Mouse (Mus musculus): ENCODE measurements around the gene Ksr1.

The Ksr1 gene

GRCm38 (mm10) chr11:79093986-79094695 lies 52.1 kb downstream of the Ksr1 start:
- DNase-seq (ENCODE audit: low read depth, low spot score) = no peak

GRCm38 (mm10) chr11:79093386-79093906 lies 52.8 kb downstream of the Ksr1 start:
- no peak for DNase-seq (ENCODE audit: low read depth, low spot score)

GRCm38 (mm10) chr11:79092802-79093201 lies 53.4 kb downstream of the Ksr1 start:
- DNase-seq (ENCODE audit: low read depth, low spot score) = no peak

GRCm38 (mm10) chr11:79092245-79092644 lies 54.0 kb downstream of the Ksr1 start:
- DNase-seq (ENCODE audit: low read depth, low spot score) = no peak

GRCm38 (mm10) chr11:79089756-79090155 lies 56.5 kb downstream of the Ksr1 start:
- DNase-seq (ENCODE audit: low read depth, low spot score) = no peak

- peak; percentile 35 for DNase-seq (ENCODE audit: low read depth, low spot score)
These were observed 57.2 kb downstream of the Ksr1 start for GRCm38 (mm10) chr11:79089027-79089426.

GRCm38 (mm10) chr11:79088325-79088724 lies 57.9 kb downstream of the Ksr1 start:
- DNase-seq (ENCODE audit: low read depth, low spot score) = no peak

GRCm38 (mm10) chr11:79087731-79088311 lies 58.4 kb downstream of the Ksr1 start:
- DNase-seq (ENCODE audit: low read depth, low spot score) = peak; percentile 66

- DNase-seq (ENCODE audit: low read depth, low spot score) = no peak
These were observed 59.4 kb downstream of the Ksr1 start for GRCm38 (mm10) chr11:79086787-79087186.

GRCm38 (mm10) chr11:79085059-79085458 lies 61.1 kb downstream of the Ksr1 start:
- no peak for DNase-seq (ENCODE audit: low read depth, low spot score)

- peak; percentile 84 for DNase-seq (ENCODE audit: low read depth, low spot score)
These were observed 63.2 kb downstream of the Ksr1 start for GRCm38 (mm10) chr11:79083018-79083441.

- DNase-seq (ENCODE audit: low read depth, low spot score) = no peak
These were observed 65.0 kb downstream of the Ksr1 start for GRCm38 (mm10) chr11:79080965-79081891.

GRCm38 (mm10) chr11:79080081-79080480 lies 66.1 kb downstream of the Ksr1 start:
- peak; percentile 70 for DNase-seq (ENCODE audit: low read depth, low spot score)

GRCm38 (mm10) chr11:79076484-79076883 lies 69.7 kb downstream of the Ksr1 start:
- no peak for DNase-seq (ENCODE audit: low read depth, low spot score)

- no peak for DNase-seq (ENCODE audit: low read depth, low spot score)
These were observed 71.2 kb downstream of the Ksr1 start for GRCm38 (mm10) chr11:79075044-79075443.

- DNase-seq (ENCODE audit: low read depth, low spot score) = no peak
These were observed 71.6 kb downstream of the Ksr1 start for GRCm38 (mm10) chr11:79074611-79075010.

GRCm38 (mm10) chr11:79073583-79073982 lies 72.6 kb downstream of the Ksr1 start:
- DNase-seq (ENCODE audit: low read depth, low spot score) = no peak

GRCm38 (mm10) chr11:79072108-79072507 lies 74.1 kb downstream of the Ksr1 start:
- DNase-seq (ENCODE audit: low read depth, low spot score) = peak; percentile 83

- DNase-seq (ENCODE audit: low read depth, low spot score) = peak; percentile 81
These were observed 74.9 kb downstream of the Ksr1 start for GRCm38 (mm10) chr11:79071082-79071972.

GRCm38 (mm10) chr11:79069453-79070153 lies 76.6 kb downstream of the Ksr1 start:
- peak; percentile 33 for DNase-seq (ENCODE audit: low read depth, low spot score)
